Mouse (Mus musculus): ENCODE results near the gene Ppp2r1b.

GRCm38 (mm10) chr9:50832162-50832561, 12.9 kb upstream of the Ppp2r1b start:
- TF ChIP-seq POLR2A (IDR thresholded peaks at IDR 0.05; ENCODE audit: borderline replicate concordance, extremely low read depth, low read depth, low read length) (no peak), CTCF (IDR thresholded peaks at IDR 0.05; ENCODE audit: insufficient read depth, low read length) (no peak)
